Mouse (Mus musculus) intestine, embryonic 15.5 days (tissue): ENCODE data around the gene Gm5475. TPM values are rescaled to one million over a fixed set of nuclear protein-coding genes. Genes with fewer than 3 reads are reported as not detected.
A peak's percentile ranks its signal among the peaks of the same experiment; 100 is the strongest.
"Not testable (repeated sequence)": the region's sequence is repeated elsewhere in the genome, so short reads cannot be mapped to it uniquely, and the experiment has no call there.

ENCODE experiments used
- ATAC-seq: fragments of 200-750 bp; cut with Nextera tagmentation; 2 replicates; pipeline ENCODE4 v1.8.0; 2017; ENCODE audit warnings: moderate TSS enrichment, moderate library complexity
- H3K27ac ChIP-seq: fragments of 300-500 bp; sonication (generic); 2 replicates; pipeline ENCODE4 v1.5.1; 2015; ENCODE audit warnings: mild to moderate bottlenecking, inconsistent platforms
- H3K27me3 ChIP-seq: fragments of 300-500 bp; sonication (generic); replicated peaks from 2 replicates; pipeline ENCODE4 v1.6.1; 2015; ENCODE audit warnings: inconsistent platforms
- H3K36me3 ChIP-seq: fragments of 300-500 bp; sonication (generic); 2 replicates; pipeline ENCODE4 v1.6.1; 2015; ENCODE audit warnings: inconsistent platforms
- H3K4me1 ChIP-seq: fragments of 300-500 bp; sonication (generic); replicated peaks from 2 replicates; pipeline ENCODE4 v1.6.1; 2015; ENCODE audit warnings: inconsistent platforms
- H3K4me2 ChIP-seq: fragments of 300-500 bp; sonication (generic); replicated peaks from 2 replicates; pipeline ENCODE4 v1.6.1; 2015; ENCODE audit warnings: mild to moderate bottlenecking, inconsistent platforms
- H3K4me3 ChIP-seq: fragments of 300-500 bp; sonication (generic); replicated peaks from 2 replicates; pipeline ENCODE4 v1.5.1; 2015; ENCODE audit warnings: inconsistent platforms
- H3K9ac ChIP-seq: fragments of 300-500 bp; sonication (generic); 2 replicates; pipeline ENCODE4 v1.6.1; 2015; ENCODE audit warnings: inconsistent platforms
- H3K9me3 ChIP-seq: fragments of 300-500 bp; sonication (generic); 2 replicates; pipeline ENCODE4 v1.6.1; 2016; ENCODE audit warnings: inconsistent platforms
- WGBS: fragments of 180-500 bp; shearing (Covaris S2); methylation state at CpG from one replicate; pipeline ENCODE4 v1.1.7; 2015; 5-methylcytosine and 5-hydroxymethylcytosine counted together
- polyA plus RNA-seq: library from polyadenylated mRNA; unstranded; fragments of >200 nt; fragmentation: Nextera tagmentation; extraction: Ambion mirVana; gene quantifications from 2 replicates; pipeline ENCODE4 v1.2.1, GENCODE M21; 2015

The Gm5475 gene
- polyA plus RNA-seq: 0.13 and 0.19 TPM in 2 replicates

DNA sequence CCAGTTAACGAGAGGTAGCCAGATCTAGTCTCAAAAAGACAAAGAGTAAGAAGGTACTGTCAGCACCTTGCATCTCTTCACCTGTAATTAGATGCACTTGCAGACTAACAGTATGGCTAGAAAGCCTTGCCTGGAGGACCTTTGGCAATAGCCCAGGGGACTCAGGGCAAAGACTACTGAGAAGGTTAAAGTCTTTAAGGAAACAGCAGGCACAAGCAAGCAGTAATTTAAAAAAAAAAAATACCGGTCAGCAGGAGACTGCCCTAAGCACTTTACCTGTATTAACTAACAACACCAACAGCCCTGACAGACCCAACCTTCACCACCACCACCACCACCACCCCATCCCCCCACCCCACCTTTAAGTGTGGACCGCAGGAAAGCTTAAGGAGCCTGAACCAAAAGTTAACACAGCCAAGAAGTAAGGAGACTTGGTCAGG, at the start of gene Gm5475:
Gene Gm5475 (plus strand): TSS at position 390 of the 440 bp plus-strand sequence.
- Histone ChIP-seq H3K9ac (peak within 1 kb of the TSS; percentile 85), H3K27ac (peak within 1 kb of the TSS; percentile 37), H3K4me2 (peak within 1 kb of the TSS; percentile 97), H3K4me3 (peak within 1 kb of the TSS; percentile 84), H3K4me1 (peaks cover 27% of the 10 kb centered on the region)
- ATAC-seq, H3K9me3 ChIP-seq, H3K27me3 ChIP-seq, H3K36me3 ChIP-seq: not testable (repeated sequence)
- 31% methylated on average over 3 of the region's 3 CpGs for WGBS

DNA sequence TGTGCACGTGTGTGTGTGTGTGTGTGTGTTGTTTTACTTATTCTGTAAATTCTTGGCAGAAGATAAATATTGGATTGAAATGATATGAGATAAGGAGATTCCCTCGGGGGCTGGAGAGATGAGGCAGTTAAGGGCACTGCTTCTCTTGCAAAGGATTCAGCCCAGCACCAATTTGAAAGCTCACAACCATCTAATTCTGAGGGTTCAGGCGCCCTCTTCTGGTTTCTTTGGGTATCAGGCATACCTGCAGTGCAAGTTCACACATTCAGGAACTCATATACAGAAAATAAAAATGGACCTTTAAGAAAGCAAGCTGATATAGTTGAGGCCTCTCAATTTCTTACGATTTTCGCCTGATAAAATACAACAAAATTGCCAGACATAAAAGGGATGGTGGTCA, 46.9 kb upstream of the Gm5475 start:
- ATAC-seq: no peak
- Histone ChIP-seq H3K27me3 (no peaks in the 10 kb centered on the region), H3K4me3 (no peak overlapping the region), H3K9ac (no peak overlapping the region), H3K9me3 (no peaks in the 10 kb centered on the region), H3K27ac (no peak overlapping the region), H3K4me2 (no peak overlapping the region), H3K4me1 (no peaks in the 10 kb centered on the region), H3K36me3 (no peaks in the 10 kb centered on the region)
- WGBS: 38% methylated on average over 5 of the region's 5 CpGs

DNA sequence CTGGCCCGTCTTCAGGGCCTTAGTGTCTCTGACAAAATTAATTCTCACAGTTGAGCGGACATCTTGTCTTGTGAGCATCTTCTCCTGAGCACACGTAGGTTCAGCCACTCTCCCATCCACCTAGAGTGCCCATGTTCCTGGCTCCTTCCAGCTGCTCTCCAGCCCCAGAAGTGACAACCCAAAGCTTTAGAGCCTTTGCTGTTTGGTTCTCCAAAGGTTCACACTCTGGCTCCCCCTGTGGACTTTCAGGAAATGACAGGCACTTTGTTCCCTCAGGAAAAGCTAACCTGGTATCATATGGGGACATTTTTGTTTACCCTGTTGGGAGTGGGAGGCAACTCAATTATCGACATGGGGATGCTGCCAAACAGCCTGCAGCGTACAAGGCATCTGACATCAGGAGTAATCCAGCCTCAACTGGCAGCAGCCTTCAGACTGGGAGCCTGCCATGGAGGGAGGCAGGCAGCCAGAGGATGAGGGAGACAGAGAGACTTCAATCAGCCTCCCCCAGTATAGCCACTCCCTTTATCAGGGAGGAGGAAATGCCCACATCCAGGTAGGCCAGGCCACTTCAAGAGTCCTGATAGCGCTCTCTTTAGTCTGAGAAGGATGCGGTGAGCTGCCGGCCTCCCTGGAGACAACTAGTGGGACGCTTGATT, 44.0 kb upstream of the Gm5475 start:
- ATAC-seq: peak; percentile 39
- WGBS: 35% methylated on average over 4 of the region's 9 CpGs
- H3K27me3 ChIP-seq, H3K4me1 ChIP-seq, H3K27ac ChIP-seq, H3K4me3 ChIP-seq, H3K9ac ChIP-seq, H3K36me3 ChIP-seq, H3K9me3 ChIP-seq, H3K4me2 ChIP-seq: not testable (repeated sequence)

DNA sequence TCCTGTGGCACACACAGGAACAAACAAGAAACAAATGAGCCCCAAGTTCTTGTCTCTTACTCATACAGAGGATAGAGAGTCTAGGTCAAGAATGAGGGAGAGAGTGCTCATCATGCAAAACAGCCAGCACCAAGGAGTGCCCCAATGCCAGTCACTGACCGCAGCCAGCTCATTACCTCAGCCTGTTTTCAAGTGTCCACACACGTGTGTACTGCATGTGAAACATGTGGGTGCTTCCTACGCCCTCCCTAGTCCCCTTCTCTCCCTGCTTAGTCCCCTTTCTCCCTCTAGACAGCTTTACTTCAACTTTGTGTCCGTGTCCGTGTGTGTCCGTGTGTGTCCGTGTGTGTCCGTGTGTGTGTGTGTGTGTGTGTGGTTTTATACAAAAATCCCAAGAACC, 42.3 kb upstream of the Gm5475 start:
- no peak for ATAC-seq
- no peaks in the 10 kb centered on the region for H3K27me3 ChIP-seq
- H3K9me3 ChIP-seq: no peaks in the 10 kb centered on the region
- H3K4me2 ChIP-seq: no peak overlapping the region
- H3K4me1 ChIP-seq: no peaks in the 10 kb centered on the region
- H3K27ac ChIP-seq: no peak overlapping the region
- H3K9ac ChIP-seq: no peak overlapping the region
- WGBS: 83% methylated on average over 8 of the region's 8 CpGs
- no peak overlapping the region for H3K4me3 ChIP-seq
- no peaks in the 10 kb centered on the region for H3K36me3 ChIP-seq

DNA sequence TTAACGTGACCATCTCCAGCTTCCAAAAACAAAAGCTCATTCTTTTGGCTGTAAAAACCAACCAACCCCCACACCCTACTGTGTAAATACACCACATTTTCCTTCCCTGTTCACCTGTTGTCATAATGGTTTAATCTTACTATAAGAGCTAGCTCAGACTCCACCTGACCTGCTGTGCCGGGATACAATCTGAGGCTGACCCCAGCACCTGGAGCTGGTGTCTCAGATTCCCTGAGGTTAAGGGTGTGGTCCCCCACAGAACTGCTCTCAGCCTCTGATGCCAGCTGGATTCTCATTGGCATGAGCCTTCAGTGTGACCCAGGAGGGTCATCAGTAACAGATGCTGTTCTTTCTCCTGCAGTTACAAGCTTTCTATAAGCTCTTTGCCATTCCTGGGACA, 41.8 kb upstream of the Gm5475 start:
- Histone ChIP-seq H3K4me1 (no peaks in the 10 kb centered on the region), H3K9me3 (no peaks in the 10 kb centered on the region), H3K4me3 (no peak overlapping the region), H3K4me2 (no peak overlapping the region), H3K9ac (no peak overlapping the region), H3K27ac (no peak overlapping the region), H3K27me3 (no peaks in the 10 kb centered on the region), H3K36me3 (no peaks in the 10 kb centered on the region)
- 39% methylated on average over 2 of the region's 2 CpGs for WGBS
- peak; percentile 45; the same call in 1 of the 2 replicates for ATAC-seq

DNA sequence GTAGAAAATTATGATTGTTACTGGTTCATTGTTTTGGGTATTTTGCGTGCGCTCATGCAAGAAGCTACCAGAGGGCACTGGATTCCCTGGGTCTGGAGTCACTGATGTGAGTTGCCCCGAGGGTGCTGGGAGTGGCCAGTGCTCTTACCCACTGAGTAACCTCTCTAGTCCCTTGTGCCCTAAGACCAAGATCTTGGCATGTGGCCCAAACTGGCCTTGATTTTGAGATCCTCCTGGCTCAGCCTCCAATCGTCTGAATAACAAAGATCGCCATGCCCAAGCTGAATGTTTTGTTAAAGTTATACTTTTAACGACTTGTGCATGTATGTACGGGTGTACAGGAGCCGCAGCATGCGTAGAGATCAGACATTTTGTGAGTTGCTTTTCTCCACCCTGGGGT, 36.2 kb upstream of the Gm5475 start:
- no peak overlapping the region for H3K4me3 ChIP-seq
- H3K9me3 ChIP-seq: no peaks in the 10 kb centered on the region
- H3K4me1 ChIP-seq: no peaks in the 10 kb centered on the region
- H3K4me2 ChIP-seq: no peak overlapping the region
- WGBS: 92% methylated on average over 9 of the region's 9 CpGs
- H3K27ac ChIP-seq: no peak overlapping the region
- no peak overlapping the region for H3K9ac ChIP-seq
- no peaks in the 10 kb centered on the region for H3K27me3 ChIP-seq
- H3K36me3 ChIP-seq: no peaks in the 10 kb centered on the region
- no peak for ATAC-seq

DNA sequence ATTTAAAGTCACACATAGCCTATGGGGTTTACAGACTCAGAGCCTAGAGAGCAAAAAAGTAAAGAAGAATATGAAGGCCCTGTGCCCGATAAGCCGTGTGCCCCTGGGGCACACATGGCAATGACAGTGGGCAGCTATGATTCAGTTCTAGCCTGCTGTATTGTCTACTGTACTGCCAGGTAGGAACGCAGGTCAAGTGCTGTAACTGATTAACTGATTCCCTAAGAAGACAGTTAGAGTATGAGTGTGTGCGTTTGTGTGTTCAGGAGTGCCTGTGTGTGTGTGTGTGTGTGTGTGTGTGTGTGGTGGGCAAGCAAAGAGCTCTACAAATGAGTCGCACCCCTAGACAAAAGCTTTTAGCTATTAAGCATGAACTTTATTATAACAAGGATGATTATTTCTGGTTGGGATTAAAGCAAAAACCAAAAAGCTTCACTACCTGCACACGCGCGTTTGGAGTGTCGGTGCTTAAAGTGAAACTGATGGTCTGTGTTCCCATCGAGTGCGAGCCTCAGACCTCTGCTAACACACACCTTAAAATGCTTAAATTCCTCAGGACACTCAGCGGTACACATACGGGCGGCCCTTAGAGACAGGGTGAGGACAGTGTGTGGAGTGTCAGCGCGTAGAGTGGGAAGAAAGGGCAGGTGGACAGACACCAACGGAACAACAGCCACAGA, 34.3 kb upstream of the Gm5475 start:
- H3K9me3 ChIP-seq: no peaks in the 10 kb centered on the region
- no peak overlapping the region for H3K9ac ChIP-seq
- H3K4me1 ChIP-seq: no peaks in the 10 kb centered on the region
- no peaks in the 10 kb centered on the region for H3K36me3 ChIP-seq
- no peak overlapping the region for H3K4me2 ChIP-seq
- H3K27ac ChIP-seq: no peak overlapping the region
- H3K4me3 ChIP-seq: no peak overlapping the region
- no peaks in the 10 kb centered on the region for H3K27me3 ChIP-seq
- WGBS: 84% methylated on average over 17 of the region's 17 CpGs
- ATAC-seq: no peak

DNA sequence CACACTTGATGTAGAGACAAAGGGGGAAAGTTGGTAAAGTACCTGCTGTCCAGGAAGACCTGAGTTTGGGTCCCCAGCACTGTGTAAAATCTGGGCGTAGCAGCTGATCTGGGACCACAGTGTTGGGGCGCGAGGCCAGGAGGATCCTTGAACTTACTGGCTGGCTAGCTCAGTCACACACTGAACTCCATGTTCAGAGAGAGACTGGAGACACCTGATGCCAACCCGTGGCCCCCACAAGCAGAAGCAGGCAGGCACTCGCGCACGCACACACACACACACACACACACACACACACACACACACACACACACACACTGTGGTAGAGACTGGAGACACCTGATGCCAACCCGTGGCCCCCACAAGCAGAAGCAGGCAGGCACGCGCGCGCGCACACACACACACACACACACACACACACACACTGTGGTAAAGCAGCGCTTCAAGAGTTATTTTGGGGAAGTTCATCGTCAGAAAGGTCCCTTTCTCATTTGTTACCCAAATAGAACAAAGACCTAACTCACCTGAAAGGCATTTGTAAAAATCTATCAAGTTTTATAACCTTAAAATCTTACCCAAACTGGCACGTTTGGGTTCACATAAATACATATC, 33.6 kb upstream of the Gm5475 start:
- H3K9ac ChIP-seq: no peak overlapping the region
- no peak overlapping the region for H3K4me2 ChIP-seq
- no peaks in the 10 kb centered on the region for H3K27me3 ChIP-seq
- no peaks in the 10 kb centered on the region for H3K36me3 ChIP-seq
- H3K9me3 ChIP-seq: no peaks in the 10 kb centered on the region
- H3K4me1 ChIP-seq: no peaks in the 10 kb centered on the region
- no peak overlapping the region for H3K4me3 ChIP-seq
- no peak overlapping the region for H3K27ac ChIP-seq
- WGBS: 81% methylated on average over 16 of the region's 16 CpGs
- ATAC-seq: no peak

DNA sequence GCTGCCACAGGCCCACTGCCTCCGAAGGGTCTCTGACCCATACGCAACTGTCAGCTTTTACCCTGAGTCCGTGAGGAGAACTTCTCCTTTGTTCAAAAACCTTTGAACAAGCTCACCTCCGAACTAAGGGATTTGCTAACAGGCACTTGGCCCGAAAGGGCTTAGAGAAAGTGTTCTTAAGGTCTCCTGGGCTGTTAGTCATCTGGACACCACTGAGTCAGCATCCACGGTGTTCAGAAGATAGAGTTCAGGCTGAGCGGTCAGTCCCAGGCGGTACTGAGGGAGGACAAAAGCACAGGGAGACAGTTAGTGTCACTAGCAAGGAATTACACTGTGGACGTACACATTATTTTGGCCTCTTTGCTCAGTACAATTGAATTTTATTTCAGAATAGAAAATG, 33.1 kb upstream of the Gm5475 start:
- H3K4me3 ChIP-seq: no peak overlapping the region
- H3K4me1 ChIP-seq: no peaks in the 10 kb centered on the region
- no peak overlapping the region for H3K4me2 ChIP-seq
- H3K9ac ChIP-seq: no peak overlapping the region
- no peak overlapping the region for H3K27ac ChIP-seq
- H3K36me3 ChIP-seq: peaks cover 4% of the 10 kb centered on the region; the same call in 1 of the 2 replicates
- WGBS: 69% methylated on average over 9 of the region's 9 CpGs
- no peak for ATAC-seq
- no peaks in the 10 kb centered on the region for H3K27me3 ChIP-seq
- no peaks in the 10 kb centered on the region for H3K9me3 ChIP-seq

DNA sequence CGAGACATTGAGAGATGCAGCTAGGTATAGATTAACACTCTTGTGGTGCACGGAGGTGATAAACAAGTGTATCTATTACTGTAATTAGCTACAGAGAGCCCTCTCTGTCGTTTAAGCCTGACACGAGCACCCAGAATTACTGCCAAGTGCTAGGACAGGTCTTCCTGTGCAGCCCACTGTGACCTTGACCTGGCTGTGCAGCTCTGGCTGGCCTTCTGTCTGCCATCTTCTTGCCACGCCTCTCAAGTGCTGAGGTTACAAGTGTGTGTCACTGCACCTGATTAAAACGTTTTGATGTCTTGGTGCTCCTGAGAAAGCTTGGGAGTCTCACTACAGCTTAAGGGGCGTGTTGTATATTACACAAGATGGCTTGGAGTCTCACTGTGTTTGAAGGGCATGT, 30.9 kb upstream of the Gm5475 start:
- Histone ChIP-seq H3K27me3 (no peaks in the 10 kb centered on the region), H3K9me3 (no peaks in the 10 kb centered on the region), H3K4me1 (no peaks in the 10 kb centered on the region), H3K27ac (no peak overlapping the region), H3K9ac (no peak overlapping the region), H3K36me3 (peaks cover 11% of the 10 kb centered on the region), H3K4me2 (no peak overlapping the region), H3K4me3 (no peak overlapping the region)
- no peak for ATAC-seq
- WGBS: 66% methylated on average over 7 of the region's 7 CpGs

DNA sequence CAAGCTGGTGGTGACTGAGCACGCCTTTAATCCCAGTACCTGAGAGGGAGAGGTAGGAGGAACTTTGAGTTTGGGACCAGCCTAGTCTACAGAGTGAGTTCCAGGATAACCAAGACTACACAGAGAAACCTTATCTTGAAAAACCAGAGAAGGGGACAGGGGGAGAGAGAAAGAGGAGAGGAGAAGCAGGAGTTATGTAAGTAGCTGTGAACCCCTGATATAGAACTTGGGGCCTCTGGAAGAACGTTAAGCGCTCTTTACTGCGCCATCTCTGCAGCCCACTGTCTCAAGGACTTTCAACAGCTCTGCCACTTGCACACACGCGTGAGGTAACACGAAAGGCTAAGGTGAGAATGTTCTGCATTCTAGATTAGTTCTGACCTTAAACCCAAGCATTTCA, 30.3 kb upstream of the Gm5475 start:
- peaks cover 14% of the 10 kb centered on the region for H3K36me3 ChIP-seq
- WGBS: 90% methylated on average over 7 of the region's 7 CpGs
- H3K9ac ChIP-seq: no peak overlapping the region
- no peak overlapping the region for H3K27ac ChIP-seq
- no peaks in the 10 kb centered on the region for H3K9me3 ChIP-seq
- no peaks in the 10 kb centered on the region for H3K4me1 ChIP-seq
- no peak overlapping the region for H3K4me2 ChIP-seq
- no peak overlapping the region for H3K4me3 ChIP-seq
- ATAC-seq: no peak
- H3K27me3 ChIP-seq: no peaks in the 10 kb centered on the region

DNA sequence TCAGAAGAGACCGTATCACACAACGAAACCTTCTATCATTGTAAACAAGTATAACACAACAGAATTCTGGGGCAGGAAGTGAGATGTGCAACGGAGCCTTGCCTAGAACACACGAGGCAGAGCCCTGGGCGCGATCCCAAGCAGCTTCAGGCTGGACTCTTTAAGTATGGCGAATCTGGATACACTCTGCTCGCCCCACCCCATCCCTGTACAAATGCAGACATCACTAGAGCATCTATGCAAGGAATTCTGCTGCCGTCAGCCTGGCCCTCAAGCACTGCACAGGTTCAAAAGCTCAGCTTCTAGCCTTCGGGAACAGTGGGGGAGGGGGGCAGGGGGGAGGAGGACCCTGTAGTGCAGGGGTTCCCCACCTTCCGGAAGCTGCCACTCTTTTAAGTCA, 28.9 kb upstream of the Gm5475 start:
- peaks cover 25% of the 10 kb centered on the region for H3K36me3 ChIP-seq
- no peak overlapping the region for H3K9ac ChIP-seq
- no peak overlapping the region for H3K4me2 ChIP-seq
- H3K9me3 ChIP-seq: no peaks in the 10 kb centered on the region
- H3K4me3 ChIP-seq: no peak overlapping the region
- H3K27ac ChIP-seq: no peak overlapping the region
- WGBS: 85% methylated on average over 11 of the region's 11 CpGs
- no peaks in the 10 kb centered on the region for H3K4me1 ChIP-seq
- H3K27me3 ChIP-seq: no peaks in the 10 kb centered on the region
- ATAC-seq: no peak

DNA sequence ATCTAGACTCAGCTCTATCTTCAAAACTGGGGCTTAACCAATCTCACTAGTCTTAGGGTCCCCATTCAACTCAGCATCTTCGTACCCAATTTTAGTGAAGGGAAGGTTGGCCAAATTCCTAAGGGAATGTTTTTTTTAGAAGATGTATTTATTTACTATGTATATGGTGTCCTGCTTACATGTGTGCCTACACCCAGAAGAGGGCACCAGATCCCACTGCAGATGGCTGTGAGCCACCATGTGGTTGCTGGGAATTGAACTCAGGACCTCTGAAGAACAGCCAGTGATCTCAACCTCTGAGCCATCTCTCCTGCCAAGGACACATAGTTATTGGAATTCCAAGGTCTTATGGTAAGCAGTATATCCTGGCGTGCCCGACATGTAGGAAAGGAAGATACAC, 26.4 kb upstream of the Gm5475 start:
- Histone ChIP-seq H3K9me3 (no peaks in the 10 kb centered on the region), H3K4me3 (no peak overlapping the region), H3K4me1 (no peaks in the 10 kb centered on the region), H3K4me2 (no peak overlapping the region), H3K27ac (no peak overlapping the region), H3K27me3 (no peaks in the 10 kb centered on the region), H3K36me3 (peaks cover 48% of the 10 kb centered on the region), H3K9ac (no peak overlapping the region)
- ATAC-seq: no peak
- WGBS: 89% methylated on average over 3 of the region's 3 CpGs
